24 mouse cellular contexts compared by ENCODE assay signal in the genomic region with DNA sequence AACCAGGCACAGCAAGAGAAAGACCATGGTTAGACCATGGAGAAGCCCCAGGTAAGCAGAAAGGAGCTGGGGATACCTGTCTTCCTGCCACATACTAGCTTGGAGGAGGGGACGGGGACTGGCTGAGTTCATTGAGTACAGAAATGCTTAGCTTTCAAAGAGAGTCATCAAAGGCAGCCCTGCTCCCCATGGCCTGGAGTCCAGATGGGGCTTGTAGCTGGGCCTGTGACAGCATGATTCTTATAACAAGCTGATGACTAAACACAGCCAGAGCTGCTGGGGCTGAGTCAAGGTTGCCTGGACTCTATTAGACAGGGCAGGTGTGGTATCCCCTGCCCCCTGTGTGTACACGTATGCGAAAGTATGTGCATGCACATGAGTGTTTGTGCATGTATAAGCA.
DNase-seq lines count a peak whose midpoint lies in the region; ATAC-seq lines count a peak whose summit lies in the region.
"Had no signal": no experiment of that assay in that cellular context is flagged by ENCODE, and none has a peak within 500 bp of the region (broad histone marks: within the 10 kb centered on the region; RNA-seq: fewer than 3 reads in every experiment).

No protein-coding gene starts in this region.

- no peaks in the 10 kb centered on the region for H3K36me3 ChIP-seq in neural tube, embryonic 13.5 days
- no peaks in the 10 kb centered on the region; the same call in 1 of the 2 replicates for H3K36me3 ChIP-seq in limb, embryonic 11.5 days (ENCODE audit: control insufficient read depth, insufficient read depth, low read length)
- H3K36me3 ChIP-seq: hindbrain, embryonic 12.5 days had no signal

- no peak overlapping the region for H3K4me2 ChIP-seq in neural tube, embryonic 13.5 days
- no peak overlapping the region for H3K4me2 ChIP-seq in limb, embryonic 11.5 days (ENCODE audit: low read depth, severe bottlenecking)
- H3K4me2 ChIP-seq: heart, embryonic 12.5 days; hindbrain, embryonic 12.5 days; limb, embryonic 12.5 days; lung, embryonic 15.5 days had no signal

- H3K27me3 ChIP-seq in neural tube, embryonic 13.5 days = no peaks in the 10 kb centered on the region
- H3K27me3 ChIP-seq in limb, embryonic 11.5 days (ENCODE audit: control insufficient read depth, insufficient read depth, low read length) = no peaks in the 10 kb centered on the region
- H3K27me3 ChIP-seq: heart, embryonic 12.5 days; hindbrain, embryonic 12.5 days; limb, embryonic 12.5 days; lung, embryonic 15.5 days had no signal

- peak; percentile 49 to 70 for DNase-seq in adrenal gland, adult (ENCODE audit: inconsistent age in 2 of 2, low spot score in 1 of 2)
- no peak for DNase-seq in adrenal gland, postnatal 4 days (ENCODE audit: low spot score in 2 of 2)
- no peak for DNase-seq in neural tube, embryonic 10.5 days (ENCODE audit: extremely low spot score, low spot score)
- peak; percentile 43 for DNase-seq in limb, embryonic 11.5 days (ENCODE audit: low spot score)
- no peak for DNase-seq in spleen, adult 12 weeks (ENCODE audit: low spot score)
- DNase-seq in cerebellum, postnatal 36 days = no peak
- DNase-seq in MN1 (ENCODE audit: low spot score) = no peak
- DNase-seq: cerebellum, adult 11-12 months; cerebellum, postnatal 14 days; embryo, embryonic 11 days; heart, adult 11 months; heart, postnatal 14 days; kidney, adult 18-20 months; kidney, postnatal 10 days; lung, postnatal 4 days; thymus, postnatal 14 days had no signal

- H3K9me3 ChIP-seq in neural tube, embryonic 13.5 days = no peaks in the 10 kb centered on the region
- no peaks in the 10 kb centered on the region for H3K9me3 ChIP-seq in limb, embryonic 11.5 days (ENCODE audit: control insufficient read depth, low read length)
- H3K9me3 ChIP-seq: heart, embryonic 12.5 days; hindbrain, embryonic 12.5 days; limb, embryonic 12.5 days; lung, embryonic 15.5 days had no signal

- H3K9ac ChIP-seq in neural tube, embryonic 13.5 days = no peak overlapping the region
- H3K9ac ChIP-seq in limb, embryonic 11.5 days (ENCODE audit: low read length) = no peak overlapping the region
- H3K9ac ChIP-seq: heart, embryonic 12.5 days; hindbrain, embryonic 12.5 days; limb, embryonic 12.5 days; liver, embryonic 14.5 days; lung, embryonic 15.5 days had no signal

- 84% methylated on average over 3 of the region's 3 CpGs for whole genome bisulfite sequencing in neural tube, embryonic 13.5 days
- 59% methylated on average over 3 of the region's 3 CpGs for WGBS in limb, embryonic 11.5 days

- ATAC-seq in neural tube, embryonic 13.5 days (ENCODE audit: low read depth) = no peak
- no peak for ATAC-seq in limb, embryonic 11.5 days (ENCODE audit: insufficient number of reproducible peaks, low FRiP score, low TSS enrichment, low read depth)
- ATAC-seq: CD4-positive, CD25-positive, alpha-beta regulatory T cell, adult 4 months had no signal

- no peak overlapping the region for H3K4me3 ChIP-seq in neural tube, embryonic 13.5 days
- H3K4me3 ChIP-seq in limb, embryonic 11.5 days (ENCODE audit: low read depth, low read length) = no peak overlapping the region
- H3K4me3 ChIP-seq: heart, embryonic 12.5 days; hindbrain, embryonic 12.5 days; left cerebral cortex, adult 2 months; limb, embryonic 12.5 days; lung, embryonic 15.5 days had no signal

- H3K4me1 ChIP-seq in neural tube, embryonic 13.5 days (replicated peaks) = peaks cover 47% of the 10 kb centered on the region
- H3K4me1 ChIP-seq in limb, embryonic 11.5 days (ENCODE audit: control insufficient read depth, insufficient read depth, low read length) = peaks cover 16% of the 10 kb centered on the region
- H3K4me1 ChIP-seq: lung, embryonic 15.5 days had no signal

- peak overlapping the region; percentile 69 for H3K27ac ChIP-seq in neural tube, embryonic 13.5 days (replicated peaks)
- H3K27ac ChIP-seq in limb, embryonic 11.5 days (replicated peaks; ENCODE audit: low read depth, low read length) = no peak overlapping the region
- H3K27ac ChIP-seq: hindbrain, embryonic 12.5 days; left cerebral cortex, adult 2 months; limb, embryonic 12.5 days; liver, embryonic 14.5 days; lung, embryonic 15.5 days had no signal

Comparison
In these comparisons a context has a peak if more than half of its experiments do, and no peak if none do; other contexts are left out.
1. DNase-seq: peak in adrenal gland, adult (2 of 2) and limb, embryonic 11.5 days (single experiment); none in adrenal gland, postnatal 4 days (0 of 2), neural tube, embryonic 10.5 days (single experiment), spleen, adult 12 weeks (single experiment), cerebellum, postnatal 36 days (0 of 2) and MN1 (single experiment).